Comparison of ENCODE assay signal across 9 mouse cellular contexts in the genomic region with DNA sequence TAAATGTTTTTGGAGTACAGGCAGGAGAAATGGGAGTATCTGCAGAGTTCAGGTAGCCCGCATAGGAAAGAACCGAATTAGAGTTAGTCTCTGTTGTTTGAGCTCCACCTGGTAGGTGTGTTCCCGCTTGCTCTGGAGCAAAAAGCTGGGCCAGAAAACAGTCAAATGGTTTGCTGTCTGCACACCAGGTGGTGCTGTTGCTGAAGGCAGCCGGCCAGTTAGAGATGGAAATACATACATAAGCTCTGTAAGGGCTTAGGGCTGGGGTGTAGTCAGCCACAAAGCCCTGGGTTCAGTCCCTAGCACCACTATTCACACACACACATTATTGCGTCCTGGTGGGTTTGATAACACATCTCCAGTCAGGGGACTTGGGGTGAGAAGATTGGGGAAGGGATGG. TPM values are rescaled to one million over a fixed set of nuclear protein-coding genes. Genes with fewer than 3 reads are reported as not detected.
DNase-seq lines count a peak whose midpoint lies in the region; ATAC-seq and TF ChIP-seq lines count a peak whose summit lies in the region.
"Had no signal": no experiment of that assay in that cellular context is flagged by ENCODE, and none has a peak within 500 bp of the region (broad histone marks: within the 10 kb centered on the region; RNA-seq: fewer than 3 reads in every experiment).

No protein-coding gene starts in this region.

- peak; percentile 62 for TF ChIP-seq CTCF in gastrocnemius, adult 2 months (IDR thresholded peaks at IDR 0.05)
- TF ChIP-seq CTCF in embryonic fibroblast, embryonic 13.5 days (IDR thresholded peaks at IDR 0.05; ENCODE audit: borderline replicate concordance, insufficient read depth, low read length), result peak; percentile 69; the same call in 1 of the 2 replicates

- H3K27me3 ChIP-seq in midbrain, embryonic 14.5 days (ENCODE audit: control insufficient read depth, insufficient read depth, low read length), result no peaks in the 10 kb centered on the region
- H3K27me3 ChIP-seq in midbrain, embryonic 15.5 days (replicated peaks), result no peaks in the 10 kb centered on the region
- H3K27me3 ChIP-seq in forebrain, embryonic 16.5 days (replicated peaks; ENCODE audit: control insufficient read depth, insufficient read depth, low read length), result no peaks in the 10 kb centered on the region
- H3K27me3 ChIP-seq: hindbrain, embryonic 15.5 days had no signal

- H3K9ac ChIP-seq in midbrain, embryonic 14.5 days (replicated peaks; ENCODE audit: low read length), result no peak overlapping the region
- no peak overlapping the region for H3K9ac ChIP-seq in midbrain, embryonic 15.5 days
- H3K9ac ChIP-seq in forebrain, embryonic 16.5 days (replicated peaks; ENCODE audit: low read depth, low read length), result no peak overlapping the region
- H3K9ac ChIP-seq: hindbrain, embryonic 15.5 days had no signal

- no peak for TF ChIP-seq POLR2A in embryonic fibroblast, embryonic 13.5 days (IDR thresholded peaks at IDR 0.05; ENCODE audit: low read depth, low read length)

- no peak for ATAC-seq in midbrain, embryonic 14.5 days (ENCODE audit: low FRiP score, low TSS enrichment)
- ATAC-seq in midbrain, embryonic 15.5 days (replicated peaks), result no peak
- ATAC-seq in forebrain, embryonic 16.5 days, result no peak

- no peaks in the 10 kb centered on the region for H3K9me3 ChIP-seq in midbrain, embryonic 14.5 days (ENCODE audit: control insufficient read depth, low read length)
- no peaks in the 10 kb centered on the region for H3K9me3 ChIP-seq in midbrain, embryonic 15.5 days
- H3K9me3 ChIP-seq in forebrain, embryonic 16.5 days (ENCODE audit: control insufficient read depth, low read length), result no peaks in the 10 kb centered on the region
- H3K9me3 ChIP-seq: hindbrain, embryonic 15.5 days had no signal

- H3K36me3 ChIP-seq in midbrain, embryonic 14.5 days (ENCODE audit: control insufficient read depth, insufficient read depth, low read length), result peaks cover 86% of the 10 kb centered on the region
- H3K36me3 ChIP-seq in midbrain, embryonic 15.5 days (replicated peaks), result peaks cover 43% of the 10 kb centered on the region
- H3K36me3 ChIP-seq in forebrain, embryonic 16.5 days (ENCODE audit: control insufficient read depth, insufficient read depth), result peaks cover 19% of the 10 kb centered on the region

- peak; percentile 42 for DNase-seq in gastrocnemius, adult 2 months
- no peak for DNase-seq in gastrocnemius, postnatal 25 days
- DNase-seq in midbrain, embryonic 14.5 days, result peak; percentile 76
- peak; percentile 67 for DNase-seq in adrenal gland, postnatal 14 days
- peak; percentile 20 for DNase-seq in mesoderm, embryonic 11.5 days (ENCODE audit: low read depth, low spot score)

- intact Hi-C loops in gastrocnemius, adult 2 months (cut with DNase I), result loop anchor here (10.0 kb wide), 1 partner anchor 249 kb away; no protein-coding TSS in a partner anchor

- no peaks in the 10 kb centered on the region for H3K4me1 ChIP-seq in midbrain, embryonic 14.5 days (ENCODE audit: control insufficient read depth, insufficient read depth, low read length)
- no peaks in the 10 kb centered on the region for H3K4me1 ChIP-seq in midbrain, embryonic 15.5 days
- H3K4me1 ChIP-seq in embryonic fibroblast, embryonic 13.5 days (ENCODE audit: control insufficient read depth, insufficient read depth, low read length), result no peaks in the 10 kb centered on the region
- no peaks in the 10 kb centered on the region for H3K4me1 ChIP-seq in forebrain, embryonic 16.5 days (replicated peaks; ENCODE audit: control insufficient read depth, insufficient read depth, low read length)
- H3K4me1 ChIP-seq: hindbrain, embryonic 15.5 days had no signal

- WGBS in midbrain, embryonic 14.5 days, result 78% methylated on average over 5 of the region's 5 CpGs
- WGBS in midbrain, embryonic 15.5 days, result 73% methylated on average over 5 of the region's 5 CpGs
- WGBS in forebrain, embryonic 16.5 days, result 68% methylated on average over 5 of the region's 5 CpGs

- H3K27ac ChIP-seq in gastrocnemius, adult 2 months, result no peak overlapping the region
- no peak overlapping the region for H3K27ac ChIP-seq in midbrain, embryonic 14.5 days (replicated peaks; ENCODE audit: low read depth, low read length)
- H3K27ac ChIP-seq in midbrain, embryonic 15.5 days, result no peak overlapping the region
- no peak overlapping the region for H3K27ac ChIP-seq in embryonic fibroblast, embryonic 13.5 days (ENCODE audit: insufficient read depth, low read length)
- H3K27ac ChIP-seq in forebrain, embryonic 16.5 days (ENCODE audit: low read length), result no peak overlapping the region
- H3K27ac ChIP-seq: hindbrain, embryonic 15.5 days had no signal

- H3K4me2 ChIP-seq in midbrain, embryonic 14.5 days (ENCODE audit: low read length), result no peak overlapping the region
- no peak overlapping the region for H3K4me2 ChIP-seq in midbrain, embryonic 15.5 days
- no peak overlapping the region for H3K4me2 ChIP-seq in forebrain, embryonic 16.5 days (ENCODE audit: low read length)
- H3K4me2 ChIP-seq: hindbrain, embryonic 15.5 days had no signal

- no peak overlapping the region for H3K4me3 ChIP-seq in gastrocnemius, adult 2 months
- H3K4me3 ChIP-seq in midbrain, embryonic 14.5 days (replicated peaks; ENCODE audit: low read depth, low read length), result no peak overlapping the region
- no peak overlapping the region for H3K4me3 ChIP-seq in midbrain, embryonic 15.5 days
- no peak overlapping the region for H3K4me3 ChIP-seq in embryonic fibroblast, embryonic 13.5 days (ENCODE audit: insufficient read depth, low read length)
- H3K4me3 ChIP-seq in forebrain, embryonic 16.5 days (replicated peaks; ENCODE audit: low read length), result no peak overlapping the region
- H3K4me3 ChIP-seq: hindbrain, embryonic 15.5 days had no signal

RNA-seq across cellular contexts. Expression of a gene that starts 21.4 kb away (rescaled TPM):
- total RNA-seq in gastrocnemius, adult 2 months (2021), result 1 to 10 TPM in 1 of 2 experiments, under 1 TPM in 1; 0.70 to 1.2 TPM
- total RNA-seq in gastrocnemius, postnatal 25 days (2021), result 1 to 10 TPM in 1 of 2 experiments, under 1 TPM in 1; 0.67 to 1.0 TPM
- polyA plus RNA-seq in midbrain, embryonic 14.5 days (2014; fragmentation: Nextera tagmentation; extraction: Ambion mirVana), result 2.0 and 2.9 TPM in 2 replicates
- polyA plus RNA-seq in midbrain, embryonic 15.5 days (2015; fragmentation: Nextera tagmentation; extraction: Ambion mirVana), result 1.8 and 2.2 TPM in 2 replicates
- total RNA-seq in adrenal gland, postnatal 14 days (2021), result 3.2 and 3.3 TPM in 2 replicates
- 2.1 and 2.7 TPM in 2 replicates for polyA plus RNA-seq in embryonic fibroblast, embryonic 13.5 days (2011; ENCODE audit: insufficient read length, low read depth, missing spikeins)
- 2.3 and 2.6 TPM in 2 replicates for polyA plus RNA-seq in forebrain, embryonic 16.5 days (2015; fragmentation: Nextera tagmentation; extraction: Ambion mirVana)

RNA-seq across cellular contexts. Expression of a gene that starts 21.5 kb away (rescaled TPM):
- total RNA-seq in gastrocnemius, adult 2 months (2021), result 10 to 100 TPM; 20.1 to 22.3 TPM
- 10 to 100 TPM; 18.1 to 21.0 TPM for total RNA-seq in gastrocnemius, postnatal 25 days (2021)
- polyA plus RNA-seq in midbrain, embryonic 14.5 days (2014; fragmentation: Nextera tagmentation; extraction: Ambion mirVana), result 80.5 and 86.8 TPM in 2 replicates
- 85.6 and 88.0 TPM in 2 replicates for polyA plus RNA-seq in midbrain, embryonic 15.5 days (2015; fragmentation: Nextera tagmentation; extraction: Ambion mirVana)
- total RNA-seq in adrenal gland, postnatal 14 days (2021), result 41.5 and 45.4 TPM in 2 replicates
- 22.9 and 32.4 TPM in 2 replicates for polyA plus RNA-seq in embryonic fibroblast, embryonic 13.5 days (2011; ENCODE audit: insufficient read length, low read depth, missing spikeins)
- polyA plus RNA-seq in forebrain, embryonic 16.5 days (2015; fragmentation: Nextera tagmentation; extraction: Ambion mirVana), result 103 and 104 TPM in 2 replicates

RNA-seq across cellular contexts. Expression of a gene that starts 24.3 kb away (rescaled TPM):
- 10 to 100 TPM; 43.6 to 50.5 TPM for total RNA-seq in gastrocnemius, adult 2 months (2021)
- 10 to 100 TPM; 31.1 to 34.2 TPM for total RNA-seq in gastrocnemius, postnatal 25 days (2021)
- 103 and 136 TPM in 2 replicates for polyA plus RNA-seq in midbrain, embryonic 14.5 days (2014; fragmentation: Nextera tagmentation; extraction: Ambion mirVana)
- 109 and 116 TPM in 2 replicates for polyA plus RNA-seq in midbrain, embryonic 15.5 days (2015; fragmentation: Nextera tagmentation; extraction: Ambion mirVana)
- total RNA-seq in adrenal gland, postnatal 14 days (2021), result 70.7 and 71.6 TPM in 2 replicates
- 68.9 and 76.3 TPM in 2 replicates for polyA plus RNA-seq in embryonic fibroblast, embryonic 13.5 days (2011; ENCODE audit: insufficient read length, low read depth, missing spikeins)
- polyA plus RNA-seq in forebrain, embryonic 16.5 days (2015; fragmentation: Nextera tagmentation; extraction: Ambion mirVana), result 132 and 146 TPM in 2 replicates
